Mouse (Mus musculus): ENCODE results near the gene Tns1.

GRCm38 (mm10) chr1:74035912-74036489 lies 88.2 kb downstream of the Tns1 start:
- TF ChIP-seq CTCF (conservative IDR thresholded peaks at IDR 0.05; ENCODE audit: low read length): no peak
- TF ChIP-seq POU5F1 (IDR thresholded peaks at IDR 0.05; ENCODE audit: borderline replicate concordance, low read length): no peak

Measured in E14TG2a.4 (cell line).